Mouse (Mus musculus) forebrain, embryonic 14.5 days (tissue): ENCODE results near the gene Ubxn6. TPM values are rescaled to one million over a fixed set of nuclear protein-coding genes. Genes with fewer than 3 reads are reported as not detected.
"Not testable (repeated sequence)": the region's sequence is repeated elsewhere in the genome, so short reads cannot be mapped to it uniquely, and the experiment has no call there.

Experiments used
- ATAC-seq: fragments of 200-750 bp; cut with Nextera tagmentation; 2 replicates; pipeline ENCODE4 v1.8.0; 2017; ENCODE audit warnings: mild to moderate bottlenecking, moderate library complexity
- DNase-seq: peaks from one replicate; pipeline ENCODE4 v3.0.0-alpha.2; 2015; ENCODE audit warnings: low spot score
- H3K27ac ChIP-seq: fragments of 300-500 bp; sonication (generic); 2 replicates; pipeline ENCODE4 v1.5.1; 2014; ENCODE audit warnings: low read depth, mild to moderate bottlenecking, control low read depth, low read length, moderate library complexity
- H3K27me3 ChIP-seq: fragments of 300-500 bp; sonication (generic); replicated peaks from 2 replicates; pipeline ENCODE4 v1.6.1; 2014; ENCODE audit warnings: low read length, control low read depth, mixed read lengths; ENCODE audit not compliant: control insufficient read depth, insufficient read depth
- H3K36me3 ChIP-seq: fragments of 300-500 bp; sonication (generic); 2 replicates; pipeline ENCODE4 v1.6.1; 2014; ENCODE audit warnings: low read length, control low read depth; ENCODE audit not compliant: control insufficient read depth, insufficient read depth
- H3K4me1 ChIP-seq: fragments of 300-500 bp; sonication (generic); 2 replicates; pipeline ENCODE4 v1.6.1; 2014; ENCODE audit warnings: antibody characterized with exemption, low read length, control low read depth; ENCODE audit not compliant: control insufficient read depth, insufficient read depth
- H3K4me2 ChIP-seq: fragments of 300-500 bp; sonication (generic); 2 replicates; pipeline ENCODE4 v1.6.1; 2014; ENCODE audit warnings: mild to moderate bottlenecking, control low read depth, low read length
- H3K4me3 ChIP-seq: fragments of 300-500 bp; sonication (generic); 2 replicates; pipeline ENCODE4 v1.5.1; 2014; ENCODE audit warnings: low read depth, low read length, control low read depth
- H3K9ac ChIP-seq: fragments of 300-500 bp; sonication (generic); 2 replicates; pipeline ENCODE4 v1.6.1; 2014; ENCODE audit warnings: mild to moderate bottlenecking, low read length, control low read depth, moderate library complexity
- H3K9me3 ChIP-seq: fragments of 300-500 bp; sonication (generic); replicated peaks from 2 replicates; pipeline ENCODE4 v1.6.1; 2016; ENCODE audit warnings: low read length, control low read depth, mixed read lengths; ENCODE audit not compliant: control insufficient read depth
- WGBS: fragments of 180-500 bp; shearing (Covaris S2); extraction: QIAGEN DNeasy Blood & Tissue Kit; methylation state at CpG from one replicate; pipeline ENCODE4 v1.1.7; 2014; 5-methylcytosine and 5-hydroxymethylcytosine counted together
- polyA plus RNA-seq: library from polyadenylated mRNA; unstranded; fragments of >200 nt; fragmentation: Nextera tagmentation; extraction: Ambion mirVana; gene quantifications from 2 replicates; pipeline ENCODE4 v1.2.1, GENCODE M21; 2014

Gene Ubxn6
- polyA plus RNA-seq, 1 experiment from 2014 or later = 68.8 TPM

- peaks cover 72% of the 10 kb centered on the region for H3K36me3 ChIP-seq
- no peak overlapping the region for H3K9ac ChIP-seq
- H3K4me3 ChIP-seq = no peak overlapping the region
- H3K4me2 ChIP-seq = no peak overlapping the region
- H3K27me3 ChIP-seq = no peaks in the 10 kb centered on the region
- no peak overlapping the region for H3K27ac ChIP-seq
- DNase-seq (no peak), ATAC-seq (no peak)
- H3K9me3 ChIP-seq = no peaks in the 10 kb centered on the region
- H3K4me1 ChIP-seq = peaks cover 11% of the 10 kb centered on the region
Observed at GRCm38 (mm10) chr17:56071126-56071525, 3.7 kb downstream of the Ubxn6 start.

- no peaks in the 10 kb centered on the region for H3K27me3 ChIP-seq
- no peak overlapping the region for H3K9ac ChIP-seq
- ATAC-seq (no peak), DNase-seq (no peak)
- 94% methylated on average over 14 of the region's 14 CpGs for WGBS
- no peaks in the 10 kb centered on the region for H3K9me3 ChIP-seq
- no peak overlapping the region for H3K4me2 ChIP-seq
- peaks cover 4% of the 10 kb centered on the region for H3K4me1 ChIP-seq
- no peak overlapping the region for H3K4me3 ChIP-seq
- H3K27ac ChIP-seq = no peak overlapping the region
- H3K36me3 ChIP-seq = peaks cover 90% of the 10 kb centered on the region
Observed at GRCm38 (mm10) chr17:56069066-56069465, 5.8 kb downstream of the Ubxn6 start.

DNA sequence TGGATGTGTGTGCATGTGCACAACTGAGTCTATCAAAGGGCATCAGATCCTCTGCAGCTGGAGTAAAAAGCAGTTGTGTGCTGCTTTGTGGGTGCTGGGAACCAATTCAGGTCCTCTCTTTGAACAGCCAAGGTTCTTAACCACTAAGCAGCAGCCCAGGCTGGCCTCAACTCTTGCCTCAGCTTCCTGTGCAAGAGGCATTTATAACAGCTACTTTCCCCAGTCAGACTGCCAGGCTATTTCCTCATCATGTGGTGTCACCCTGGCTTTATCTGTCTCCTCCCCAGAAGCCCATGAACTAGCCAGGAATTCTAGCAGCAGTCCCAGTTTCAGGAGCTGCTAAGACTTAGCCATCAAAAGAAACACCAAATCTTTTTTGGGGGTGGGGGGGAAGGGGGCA lies 8.4 kb downstream of the Ubxn6 start:
- no peaks in the 10 kb centered on the region for H3K4me1 ChIP-seq
- no peak overlapping the region for H3K27ac ChIP-seq
- no peaks in the 10 kb centered on the region for H3K9me3 ChIP-seq
- DNase-seq = no peak
- H3K9ac ChIP-seq = no peak overlapping the region
- no peak overlapping the region for H3K4me2 ChIP-seq
- no peaks in the 10 kb centered on the region for H3K27me3 ChIP-seq
- ATAC-seq = no peak
- no peak overlapping the region for H3K4me3 ChIP-seq
- peaks cover 96% of the 10 kb centered on the region for H3K36me3 ChIP-seq

- not testable (repeated sequence) for H3K9ac ChIP-seq, ATAC-seq, DNase-seq, H3K9me3 ChIP-seq, H3K4me3 ChIP-seq, H3K4me1 ChIP-seq, H3K27ac ChIP-seq, H3K27me3 ChIP-seq, H3K4me2 ChIP-seq
- WGBS = 84% methylated on average over 6 of the region's 6 CpGs
- H3K36me3 ChIP-seq = peaks cover 95% of the 10 kb centered on the region
Observed at GRCm38 (mm10) chr17:56065715-56066114, 9.1 kb downstream of the Ubxn6 start.

- peaks cover 91% of the 10 kb centered on the region for H3K36me3 ChIP-seq
Observed at GRCm38 (mm10) chr17:56062081-56062480, 12.7 kb downstream of the Ubxn6 start.

GRCm38 (mm10) chr17:56057381-56058120 lies 17.3 kb downstream of the Ubxn6 start:
- Histone ChIP-seq H3K36me3 (peaks cover 59% of the 10 kb centered on the region), H3K9ac (no peak overlapping the region), H3K9me3 (no peaks in the 10 kb centered on the region), H3K4me1 (no peaks in the 10 kb centered on the region), H3K27ac (no peak overlapping the region), H3K4me2 (no peak overlapping the region), H3K4me3 (no peak overlapping the region), H3K27me3 (no peaks in the 10 kb centered on the region)
- no peak for DNase-seq
- 86% methylated on average over 11 of the region's 11 CpGs for WGBS
- ATAC-seq = no peak

More at GRCm38 (mm10) chr17:56062081-56062480, 12.7 kb downstream of the Ubxn6 start:
- H3K27me3 ChIP-seq = no peaks in the 10 kb centered on the region
- no peak for ATAC-seq
- H3K27ac ChIP-seq = no peak overlapping the region
- no peak overlapping the region for H3K4me3 ChIP-seq
- no peak for DNase-seq
- H3K9me3 ChIP-seq = no peaks in the 10 kb centered on the region
- no peak overlapping the region for H3K4me2 ChIP-seq
- 92% methylated on average over 7 of the region's 7 CpGs for WGBS
- H3K4me1 ChIP-seq = no peaks in the 10 kb centered on the region
- H3K9ac ChIP-seq = no peak overlapping the region

DNA sequence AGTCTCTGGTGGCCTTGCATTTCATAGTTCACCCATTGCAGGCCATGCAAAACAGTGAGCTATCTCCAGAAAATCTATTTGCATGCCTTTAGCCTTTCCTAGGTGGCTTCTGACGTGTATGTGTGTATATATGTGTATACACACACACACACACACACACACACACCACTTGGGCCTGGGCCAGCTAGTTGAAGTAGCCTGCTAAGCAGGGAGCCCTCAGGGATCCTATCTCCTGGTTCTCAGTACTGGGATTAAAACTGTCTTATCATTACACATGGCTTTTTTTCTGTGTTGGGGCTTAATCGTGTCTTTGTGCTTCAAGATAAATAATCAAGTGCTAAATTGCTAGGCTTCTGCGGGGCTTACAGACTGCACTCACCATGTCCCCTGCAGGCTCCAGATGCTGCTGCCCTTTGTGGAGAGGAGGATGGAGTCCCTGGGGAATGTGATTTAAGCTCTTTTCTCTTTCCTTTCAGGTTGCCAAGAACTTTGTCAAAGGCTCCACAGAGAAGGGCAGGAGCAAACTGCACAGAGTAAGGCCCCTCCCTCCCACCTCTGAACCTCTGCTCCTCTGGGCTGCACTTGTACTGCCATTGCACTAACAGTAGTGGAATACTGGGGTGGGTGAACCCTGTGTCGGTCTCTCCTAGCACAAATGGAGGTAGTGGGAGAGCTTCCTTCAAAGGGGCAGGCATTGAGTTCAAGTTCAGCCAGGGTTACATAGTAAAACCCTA lies 18.7 kb downstream of the Ubxn6 start:
- Histone ChIP-seq H3K36me3 (peaks cover 55% of the 10 kb centered on the region), H3K4me1 (no peaks in the 10 kb centered on the region), H3K9ac (no peak overlapping the region), H3K27me3 (no peaks in the 10 kb centered on the region), H3K4me3 (no peak overlapping the region), H3K4me2 (no peak overlapping the region), H3K9me3 (no peaks in the 10 kb centered on the region), H3K27ac (no peak overlapping the region)
- WGBS = 67% methylated on average over 4 of the region's 4 CpGs
- no peak for ATAC-seq
- no peak for DNase-seq

GRCm38 (mm10) chr17:56054938-56055337 lies 19.9 kb downstream of the Ubxn6 start:
- DNase-seq = no peak
- peaks cover 52% of the 10 kb centered on the region for H3K36me3 ChIP-seq
- ATAC-seq = no peak

GRCm38 (mm10) chr17:56051369-56051768 lies 23.5 kb downstream of the Ubxn6 start:
- DNase-seq = no peak
- Histone ChIP-seq H3K9me3 (no peaks in the 10 kb centered on the region), H3K4me2 (no peak overlapping the region), H3K9ac (no peak overlapping the region), H3K36me3 (peaks cover 52% of the 10 kb centered on the region), H3K4me3 (no peak overlapping the region), H3K4me1 (no peaks in the 10 kb centered on the region), H3K27ac (no peak overlapping the region), H3K27me3 (no peaks in the 10 kb centered on the region)
- WGBS = 91% methylated on average over 5 of the region's 5 CpGs
- no peak for ATAC-seq

More at GRCm38 (mm10) chr17:56054938-56055337, 19.9 kb downstream of the Ubxn6 start:
- Histone ChIP-seq H3K9me3 (no peaks in the 10 kb centered on the region), H3K4me1 (no peaks in the 10 kb centered on the region), H3K27me3 (no peaks in the 10 kb centered on the region), H3K9ac (no peak overlapping the region), H3K4me3 (no peak overlapping the region), H3K27ac (no peak overlapping the region), H3K4me2 (no peak overlapping the region)
